Mouse (Mus musculus): Measurements from ENCODE around the gene Gm11042. TPM values are rescaled to one million over a fixed set of nuclear protein-coding genes. Genes with fewer than 3 reads are reported as not detected.

Gm11042 gene
- not detected for polyA plus RNA-seq (2014; fragmentation: Illumina TruSeq; extraction: RNeasy Lipid Tissue Mini Kit (QIAGEN cat#74804); ENCODE audit: low read depth, low replicate concordance)

GRCm38 (mm10) chr12:74316344-74316973 lies at the start of gene Gm11042:
Gene Gm11042 (minus strand): TSS chr12:74316394.

